Mouse (Mus musculus) intestine, embryonic 15.5 days (tissue): ENCODE measurements around the gene Adamts20. TPM values are rescaled to one million over a fixed set of nuclear protein-coding genes. Genes with fewer than 3 reads are reported as not detected.

Experiments used
- ATAC-seq: fragments of 200-750 bp; cut with Nextera tagmentation; 2 replicates; pipeline ENCODE4 v1.8.0; 2017; ENCODE audit warnings: moderate TSS enrichment, moderate library complexity
- H3K27ac ChIP-seq: fragments of 300-500 bp; sonication (generic); 2 replicates; pipeline ENCODE4 v1.5.1; 2015; ENCODE audit warnings: mild to moderate bottlenecking, inconsistent platforms
- H3K27me3 ChIP-seq: fragments of 300-500 bp; sonication (generic); replicated peaks from 2 replicates; pipeline ENCODE4 v1.6.1; 2015; ENCODE audit warnings: inconsistent platforms
- H3K36me3 ChIP-seq: fragments of 300-500 bp; sonication (generic); 2 replicates; pipeline ENCODE4 v1.6.1; 2015; ENCODE audit warnings: inconsistent platforms
- H3K4me1 ChIP-seq: fragments of 300-500 bp; sonication (generic); replicated peaks from 2 replicates; pipeline ENCODE4 v1.6.1; 2015; ENCODE audit warnings: inconsistent platforms
- H3K4me2 ChIP-seq: fragments of 300-500 bp; sonication (generic); replicated peaks from 2 replicates; pipeline ENCODE4 v1.6.1; 2015; ENCODE audit warnings: mild to moderate bottlenecking, inconsistent platforms
- H3K4me3 ChIP-seq: fragments of 300-500 bp; sonication (generic); replicated peaks from 2 replicates; pipeline ENCODE4 v1.5.1; 2015; ENCODE audit warnings: inconsistent platforms
- H3K9ac ChIP-seq: fragments of 300-500 bp; sonication (generic); 2 replicates; pipeline ENCODE4 v1.6.1; 2015; ENCODE audit warnings: inconsistent platforms
- H3K9me3 ChIP-seq: fragments of 300-500 bp; sonication (generic); 2 replicates; pipeline ENCODE4 v1.6.1; 2016; ENCODE audit warnings: inconsistent platforms
- WGBS: fragments of 180-500 bp; shearing (Covaris S2); methylation state at CpG from one replicate; pipeline ENCODE4 v1.1.7; 2015; 5-methylcytosine and 5-hydroxymethylcytosine counted together
- polyA plus RNA-seq: library from polyadenylated mRNA; unstranded; fragments of >200 nt; fragmentation: Nextera tagmentation; extraction: Ambion mirVana; gene quantifications from 2 replicates; pipeline ENCODE4 v1.2.1, GENCODE M21; 2015

Adamts20 gene
- polyA plus RNA-seq, 1 experiment from 2014 or later = 2.2 TPM

- H3K27ac ChIP-seq = no peak overlapping the region
- H3K36me3 ChIP-seq = no peaks in the 10 kb centered on the region
- no peaks in the 10 kb centered on the region for H3K27me3 ChIP-seq
- no peak overlapping the region for H3K4me2 ChIP-seq
- H3K9ac ChIP-seq = no peak overlapping the region
- no peaks in the 10 kb centered on the region for H3K9me3 ChIP-seq
- H3K4me3 ChIP-seq = no peak overlapping the region
- 67% methylated on average over 3 of the region's 3 CpGs for WGBS
- ATAC-seq = no peak
- H3K4me1 ChIP-seq = 0 out of 2 replicates have a peak, but pooled peaks cover 2% of the 10 kb centered on the region
Measured at GRCm38 (mm10) chr15:94254861-94255516, 210.2 kb downstream of the Adamts20 start.

- Histone ChIP-seq H3K27ac (no peak overlapping the region), H3K36me3 (no peaks in the 10 kb centered on the region), H3K9me3 (no peaks in the 10 kb centered on the region), H3K4me2 (no peak overlapping the region), H3K4me3 (no peak overlapping the region), H3K27me3 (no peaks in the 10 kb centered on the region), H3K4me1 (peaks cover 7% of the 10 kb centered on the region; the same call in 1 of the 2 replicates), H3K9ac (no peak overlapping the region)
- ATAC-seq = no peak
- 81% methylated on average over 14 of the region's 14 CpGs for WGBS
Measured at GRCm38 (mm10) chr15:94254091-94254860, 210.9 kb downstream of the Adamts20 start.

- ATAC-seq = peak; percentile 54; the same call in 1 of the 2 replicates
- Histone ChIP-seq H3K4me2 (no peak overlapping the region), H3K4me3 (no peak overlapping the region), H3K9me3 (no peaks in the 10 kb centered on the region), H3K27me3 (no peaks in the 10 kb centered on the region), H3K27ac (0 out of 2 replicates have a peak overlapping the region, but pooled peaks have one; percentile 24), H3K4me1 (peaks cover 10% of the 10 kb centered on the region; the same call in 1 of the 2 replicates), H3K36me3 (no peaks in the 10 kb centered on the region), H3K9ac (no peak overlapping the region)
- WGBS = 42% methylated on average over 13 of the region's 13 CpGs
Measured at GRCm38 (mm10) chr15:94252962-94253712, 212.1 kb downstream of the Adamts20 start.

- Histone ChIP-seq H3K4me3 (no peak overlapping the region), H3K9me3 (no peaks in the 10 kb centered on the region), H3K27ac (peak overlapping the region; percentile 20; the same call in 1 of the 2 replicates), H3K9ac (no peak overlapping the region), H3K27me3 (no peaks in the 10 kb centered on the region), H3K4me2 (0 out of 2 replicates have a peak overlapping the region, but pooled peaks have one; percentile 15), H3K4me1 (peaks cover 10% of the 10 kb centered on the region; the same call in 1 of the 2 replicates), H3K36me3 (no peaks in the 10 kb centered on the region)
- WGBS = 30% methylated on average over 8 of the region's 8 CpGs
- peak; percentile 48; the same call in 1 of the 2 replicates for ATAC-seq
Measured at GRCm38 (mm10) chr15:94249766-94250165, 215.5 kb downstream of the Adamts20 start.

GRCm38 (mm10) chr15:94248386-94248785, 216.8 kb downstream of the Adamts20 start:
- no peak overlapping the region for H3K4me2 ChIP-seq
- 0 out of 2 replicates have a peak, but pooled peaks have one; percentile 34 for ATAC-seq
- H3K9ac ChIP-seq = no peak overlapping the region
- 0 out of 2 replicates have a peak overlapping the region, but pooled peaks have one; percentile 20 for H3K27ac ChIP-seq
- no peaks in the 10 kb centered on the region for H3K9me3 ChIP-seq
- H3K4me3 ChIP-seq = no peak overlapping the region
- no peaks in the 10 kb centered on the region for H3K36me3 ChIP-seq
- peaks cover 8% of the 10 kb centered on the region; the same call in 1 of the 2 replicates for H3K4me1 ChIP-seq
- H3K27me3 ChIP-seq = no peaks in the 10 kb centered on the region
- 50% methylated on average over 6 of the region's 6 CpGs for WGBS

- Histone ChIP-seq H3K9me3 (no peaks in the 10 kb centered on the region), H3K4me1 (peaks cover 8% of the 10 kb centered on the region; the same call in 1 of the 2 replicates), H3K4me2 (no peak overlapping the region), H3K36me3 (no peaks in the 10 kb centered on the region), H3K4me3 (no peak overlapping the region), H3K27ac (no peak overlapping the region), H3K27me3 (no peaks in the 10 kb centered on the region), H3K9ac (no peak overlapping the region)
- ATAC-seq = no peak
- WGBS = 51% methylated on average over 5 of the region's 5 CpGs
Measured at GRCm38 (mm10) chr15:94246669-94247068, 218.5 kb downstream of the Adamts20 start.

- H3K36me3 ChIP-seq = no peaks in the 10 kb centered on the region
- H3K9me3 ChIP-seq = no peaks in the 10 kb centered on the region
- H3K4me2 ChIP-seq = no peak overlapping the region
- no peak overlapping the region for H3K4me3 ChIP-seq
- no peaks in the 10 kb centered on the region for H3K27me3 ChIP-seq
- no peak overlapping the region for H3K27ac ChIP-seq
- peaks cover 3% of the 10 kb centered on the region; the same call in 1 of the 2 replicates for H3K4me1 ChIP-seq
- ATAC-seq = no peak
- WGBS = 73% methylated on average over 2 of the region's 2 CpGs
- no peak overlapping the region for H3K9ac ChIP-seq
Measured at GRCm38 (mm10) chr15:94244336-94244735, 220.9 kb downstream of the Adamts20 start.

GRCm38 (mm10) chr15:94242133-94242532, 223.1 kb downstream of the Adamts20 start:
- Histone ChIP-seq H3K4me3 (no peak overlapping the region), H3K4me2 (no peak overlapping the region), H3K9ac (no peak overlapping the region), H3K36me3 (no peaks in the 10 kb centered on the region), H3K27ac (no peak overlapping the region), H3K4me1 (no peaks in the 10 kb centered on the region), H3K9me3 (no peaks in the 10 kb centered on the region), H3K27me3 (no peaks in the 10 kb centered on the region)
- ATAC-seq = no peak
- WGBS = 92% methylated on average over 1 of the region's 1 CpGs

GRCm38 (mm10) chr15:94239637-94240036, 225.6 kb downstream of the Adamts20 start:
- Histone ChIP-seq H3K4me1 (no peaks in the 10 kb centered on the region), H3K27ac (no peak overlapping the region), H3K9ac (no peak overlapping the region), H3K36me3 (no peaks in the 10 kb centered on the region), H3K9me3 (no peaks in the 10 kb centered on the region), H3K4me2 (no peak overlapping the region), H3K4me3 (no peak overlapping the region), H3K27me3 (no peaks in the 10 kb centered on the region)
- no peak for ATAC-seq
- WGBS = 84% methylated on average over 4 of the region's 4 CpGs

GRCm38 (mm10) chr15:94239127-94239526, 226.1 kb downstream of the Adamts20 start:
- no peaks in the 10 kb centered on the region for H3K4me1 ChIP-seq
- no peak overlapping the region for H3K27ac ChIP-seq
- no peak overlapping the region for H3K9ac ChIP-seq
- H3K9me3 ChIP-seq = no peaks in the 10 kb centered on the region
- H3K36me3 ChIP-seq = no peaks in the 10 kb centered on the region
- WGBS = 52% methylated on average over 6 of the region's 6 CpGs
- no peak overlapping the region for H3K4me2 ChIP-seq
- no peak for ATAC-seq
- H3K4me3 ChIP-seq = no peak overlapping the region
- no peaks in the 10 kb centered on the region for H3K27me3 ChIP-seq

GRCm38 (mm10) chr15:94238058-94238876, 227.0 kb downstream of the Adamts20 start:
- WGBS = 55% methylated on average over 14 of the region's 14 CpGs
- H3K27ac ChIP-seq = peak overlapping the region; percentile 64; the same call in 1 of the 2 replicates

More at GRCm38 (mm10) chr15:94238058-94238876, 227.0 kb downstream of the Adamts20 start:
- ATAC-seq = no peak
- H3K9ac ChIP-seq = no peak overlapping the region
- H3K9me3 ChIP-seq = no peaks in the 10 kb centered on the region
- H3K36me3 ChIP-seq = no peaks in the 10 kb centered on the region
- no peak overlapping the region for H3K4me3 ChIP-seq
- H3K27me3 ChIP-seq = no peaks in the 10 kb centered on the region
- H3K4me2 ChIP-seq = no peak overlapping the region
- H3K4me1 ChIP-seq = no peaks in the 10 kb centered on the region
